Mouse (Mus musculus) forebrain, embryonic 13.5 days (tissue): Measurements from ENCODE around the gene Olfr1250. TPM values are rescaled to one million over a fixed set of nuclear protein-coding genes. Genes with fewer than 3 reads are reported as not detected.
"Not testable (repeated sequence)": the region's sequence is repeated elsewhere in the genome, so short reads cannot be mapped to it uniquely, and the experiment has no call there.

Experiments used
- ATAC-seq: fragments of 200-750 bp; cut with Nextera tagmentation; 2 replicates; pipeline ENCODE4 v1.8.0; 2017
- H3K27ac ChIP-seq: fragments of 300-500 bp; sonication (generic); 2 replicates; pipeline ENCODE4 v1.5.1; 2015; ENCODE audit warnings: inconsistent platforms, mild to moderate bottlenecking, moderate library complexity
- H3K27me3 ChIP-seq: fragments of 300-500 bp; sonication (generic); 2 replicates; pipeline ENCODE4 v1.6.1; 2015; ENCODE audit warnings: mild to moderate bottlenecking, inconsistent platforms
- H3K36me3 ChIP-seq: fragments of 300-500 bp; sonication (generic); 2 replicates; pipeline ENCODE4 v1.6.1; 2015; ENCODE audit warnings: mild to moderate bottlenecking, inconsistent platforms; ENCODE audit not compliant: poor library complexity, severe bottlenecking
- H3K4me1 ChIP-seq: fragments of 300-500 bp; sonication (generic); 2 replicates; pipeline ENCODE4 v1.6.1; 2015; ENCODE audit warnings: inconsistent platforms
- H3K4me2 ChIP-seq: fragments of 300-500 bp; sonication (generic); 2 replicates; pipeline ENCODE4 v1.6.1; 2015; ENCODE audit warnings: inconsistent platforms, mild to moderate bottlenecking, moderate library complexity
- H3K4me3 ChIP-seq: fragments of 300-500 bp; sonication (generic); 2 replicates; pipeline ENCODE4 v1.5.1; 2015; ENCODE audit warnings: mild to moderate bottlenecking, inconsistent platforms
- H3K9ac ChIP-seq: fragments of 300-500 bp; sonication (generic); 2 replicates; pipeline ENCODE4 v1.6.1; 2015; ENCODE audit warnings: mild to moderate bottlenecking, inconsistent platforms
- H3K9me3 ChIP-seq: fragments of 300-500 bp; sonication (generic); replicated peaks from 2 replicates; pipeline ENCODE4 v1.6.1; 2016; ENCODE audit warnings: inconsistent platforms
- WGBS: fragments of 180-500 bp; shearing (Covaris S2); methylation state at CpG from one replicate; pipeline ENCODE4 v1.1.7; 2015; 5-methylcytosine and 5-hydroxymethylcytosine counted together
- polyA plus RNA-seq: library from polyadenylated mRNA; unstranded; fragments of >200 nt; fragmentation: Nextera tagmentation; extraction: Ambion mirVana; gene quantifications from 2 replicates; pipeline ENCODE4 v1.2.1, GENCODE M21; 2015

Olfr1250 gene
- not detected in 2 replicates for polyA plus RNA-seq

- no peak within 1 kb of the TSS for H3K4me3 ChIP-seq
- no peaks in the 10 kb centered on the region for H3K36me3 ChIP-seq
- no peaks in the 10 kb centered on the region for H3K9me3 ChIP-seq
- H3K27ac ChIP-seq: no peak within 1 kb of the TSS
- H3K9ac ChIP-seq: no peak within 1 kb of the TSS
- H3K4me1 ChIP-seq: no peaks in the 10 kb centered on the region
- no peak for ATAC-seq
- H3K4me2 ChIP-seq: no peak within 1 kb of the TSS
- H3K27me3 ChIP-seq: no peaks in the 10 kb centered on the region
These were observed at the start of gene Olfr1250 for GRCm38 (mm10) chr2:89661367-89661766. Gene Olfr1250, minus strand, starts transcription at chr2:89661467.

DNA sequence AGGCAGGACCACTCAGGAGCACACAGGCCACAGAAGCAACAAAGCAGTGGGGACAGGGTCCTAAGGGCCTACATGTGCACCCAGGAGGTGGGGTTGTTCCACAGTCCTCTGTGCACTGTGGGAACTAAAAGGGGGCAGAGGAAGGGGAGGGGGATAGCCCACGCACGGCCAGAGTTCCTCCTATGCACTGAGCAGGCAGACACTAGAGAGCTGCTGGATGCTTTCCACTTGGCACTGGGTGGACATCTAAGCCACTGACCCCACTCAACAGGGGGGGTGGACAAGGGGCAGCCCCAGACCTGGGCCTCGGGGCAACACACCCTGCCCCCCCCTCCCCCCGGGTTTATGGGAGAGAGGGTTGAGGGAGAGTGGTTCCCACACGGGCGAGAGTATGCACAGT lies 30.7 kb upstream of the Olfr1250 start:
- Histone ChIP-seq H3K27ac (no peak overlapping the region), H3K27me3 (no peaks in the 10 kb centered on the region), H3K36me3 (no peaks in the 10 kb centered on the region), H3K4me1 (no peaks in the 10 kb centered on the region), H3K4me2 (no peak overlapping the region), H3K9ac (no peak overlapping the region), H3K9me3 (no peaks in the 10 kb centered on the region), H3K4me3 (no peak overlapping the region)
- 84% methylated on average over 6 of the region's 6 CpGs for WGBS
- ATAC-seq: no peak

DNA sequence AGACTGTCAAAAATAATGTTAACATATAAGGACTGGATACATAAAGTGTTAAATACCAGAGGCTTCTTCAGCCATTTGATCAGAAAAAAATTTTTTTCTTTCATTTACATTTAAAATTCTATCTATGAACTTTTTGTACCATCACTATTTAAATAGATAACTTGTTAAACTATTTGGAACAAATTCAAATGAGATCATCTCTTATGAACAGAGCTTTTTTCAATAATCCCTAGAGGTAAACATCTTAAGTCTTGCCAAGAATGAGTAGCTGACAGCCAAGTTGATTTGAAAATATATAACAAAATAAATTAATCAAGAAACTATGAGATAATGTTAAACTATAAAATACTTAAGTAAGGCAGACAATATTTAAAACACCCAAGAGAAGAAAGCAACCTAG lies 10.6 kb upstream of the Olfr1250 start, which contains the start of gene Olfr1251:
Gene Olfr1251, minus strand, starts transcription at position 101 of the 400 bp plus-strand sequence.
- H3K36me3 ChIP-seq: no peaks in the 10 kb centered on the region

GRCm38 (mm10) chr2:89634883-89635282 lies 26.4 kb downstream of the Olfr1250 start, which contains the start of gene Olfr1249:
Gene Olfr1249, minus strand, starts transcription at chr2:89634983.
- WGBS: 96% methylated on average over 2 of the region's 2 CpGs
- H3K9ac ChIP-seq: no peak within 1 kb of the TSS
- no peaks in the 10 kb centered on the region for H3K27me3 ChIP-seq
- ATAC-seq: no peak
- H3K4me3 ChIP-seq: no peak within 1 kb of the TSS
- H3K4me2 ChIP-seq: no peak within 1 kb of the TSS
- no peaks in the 10 kb centered on the region for H3K9me3 ChIP-seq
- no peaks in the 10 kb centered on the region for H3K4me1 ChIP-seq
- H3K36me3 ChIP-seq: no peaks in the 10 kb centered on the region
- H3K27ac ChIP-seq: no peak within 1 kb of the TSS

More for the DNA sequence above, 10.6 kb upstream of the Olfr1250 start, which contains the start of gene Olfr1251:
- Histone ChIP-seq H3K27ac (no peak within 1 kb of the TSS), H3K4me1 (no peaks in the 10 kb centered on the region), H3K4me3 (no peak within 1 kb of the TSS), H3K4me2 (no peak within 1 kb of the TSS), H3K9ac (no peak within 1 kb of the TSS), H3K9me3 (no peaks in the 10 kb centered on the region), H3K27me3 (no peaks in the 10 kb centered on the region)
- no peak for ATAC-seq

DNA sequence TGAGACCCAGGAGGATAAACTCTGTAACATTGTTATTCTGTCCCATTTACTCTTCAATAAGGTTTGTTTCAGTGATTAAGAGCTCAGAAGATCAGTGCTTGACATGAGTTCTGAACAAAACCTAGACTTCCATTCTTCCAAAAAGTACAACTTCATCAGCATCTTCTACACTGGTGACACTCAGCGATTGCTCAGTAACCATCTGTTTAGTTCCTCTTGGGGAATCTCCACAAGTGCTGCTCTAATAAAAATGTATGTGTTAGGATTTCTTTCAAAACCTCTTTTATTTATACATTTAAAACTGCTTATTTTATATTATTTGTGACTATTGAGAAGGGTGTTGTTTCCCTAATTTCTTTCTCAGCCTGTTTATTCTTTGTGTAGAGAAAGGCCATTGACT lies 43.1 kb downstream of the Olfr1250 start, which contains the start of gene Olfr1248:
Gene Olfr1248, minus strand, starts transcription at position 101 of the 400 bp plus-strand sequence.
- H3K27ac ChIP-seq, H3K9ac ChIP-seq, ATAC-seq, H3K9me3 ChIP-seq, H3K27me3 ChIP-seq, H3K36me3 ChIP-seq, H3K4me2 ChIP-seq, H3K4me3 ChIP-seq, H3K4me1 ChIP-seq: not testable (repeated sequence)
- 95% methylated on average over 1 of the region's 1 CpGs for WGBS

DNA sequence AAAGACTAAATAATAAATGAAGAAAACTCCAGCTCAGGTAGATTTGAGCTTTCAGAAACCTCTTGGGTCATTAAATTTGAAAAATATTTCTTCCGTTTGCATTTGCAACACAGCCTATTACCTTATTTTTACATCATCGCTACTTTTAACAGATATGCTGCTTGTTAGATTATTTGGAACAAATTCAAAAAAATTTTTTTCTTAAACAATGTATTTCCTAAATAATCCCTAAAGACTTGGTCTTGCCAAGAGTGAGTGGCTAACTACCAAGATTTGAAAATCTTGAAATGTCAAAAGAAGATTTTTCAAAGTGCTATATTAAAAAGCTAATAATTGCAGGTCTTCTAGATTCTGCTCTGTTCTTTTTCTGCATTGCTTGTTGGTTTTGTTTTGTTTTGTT lies 47.2 kb downstream of the Olfr1250 start, which contains the start of gene Olfr1247:
Gene Olfr1247, minus strand, starts transcription at position 101 of the 400 bp plus-strand sequence.
- 94% methylated on average over 2 of the region's 2 CpGs for WGBS
- H3K27me3 ChIP-seq: no peaks in the 10 kb centered on the region
- no peak for ATAC-seq

More for the DNA sequence above, 47.2 kb downstream of the Olfr1250 start, which contains the start of gene Olfr1247:
- no peak within 1 kb of the TSS for H3K4me2 ChIP-seq
- H3K9ac ChIP-seq: no peak within 1 kb of the TSS
- H3K36me3 ChIP-seq: no peaks in the 10 kb centered on the region
- H3K27ac ChIP-seq: no peak within 1 kb of the TSS
- H3K4me1 ChIP-seq: no peaks in the 10 kb centered on the region
- H3K4me3 ChIP-seq: no peak within 1 kb of the TSS
- no peaks in the 10 kb centered on the region for H3K9me3 ChIP-seq

Other genes starting within 250 kb of the Olfr1250 start
- gene Olfr1239, start 241.1 kb downstream of the Olfr1250 start, polyA plus RNA-seq: not detected in 2 replicates
- not detected in 2 replicates for gene Olfr1240, start 218.5 kb downstream of the Olfr1250 start, polyA plus RNA-seq
- gene Olfr1241, start 174.3 kb downstream of the Olfr1250 start, polyA plus RNA-seq: not detected in 2 replicates
- gene Olfr1242, start 163.1 kb downstream of the Olfr1250 start, polyA plus RNA-seq: not detected in 2 replicates
- not detected in 2 replicates for gene Olfr1243, start 130.0 kb downstream of the Olfr1250 start, polyA plus RNA-seq
- gene Olfr1245, start 83.0 kb downstream of the Olfr1250 start, polyA plus RNA-seq: not detected in 2 replicates
- gene Olfr1246, start 68.3 kb downstream of the Olfr1250 start, polyA plus RNA-seq: not detected in 2 replicates
- not detected in 2 replicates for gene Olfr1247, start 47.3 kb downstream of the Olfr1250 start, polyA plus RNA-seq
- not detected in 2 replicates for gene Olfr1248, start 43.2 kb downstream of the Olfr1250 start, polyA plus RNA-seq
- gene Olfr1249, start 26.5 kb downstream of the Olfr1250 start, polyA plus RNA-seq: not detected in 2 replicates
- not detected in 2 replicates for gene Olfr1251, start 10.5 kb upstream of the Olfr1250 start, polyA plus RNA-seq
- not detected in 2 replicates for gene Olfr1252, start 63.5 kb upstream of the Olfr1250 start, polyA plus RNA-seq
- gene Olfr1253, start 95.6 kb upstream of the Olfr1250 start, polyA plus RNA-seq: not detected in 2 replicates
- gene Olfr1254, start 132.2 kb upstream of the Olfr1250 start, polyA plus RNA-seq: not detected in 2 replicates
- not detected in 2 replicates for gene Olfr1255, start 150.6 kb upstream of the Olfr1250 start, polyA plus RNA-seq
- not detected in 2 replicates for gene Olfr1256, start 180.1 kb upstream of the Olfr1250 start, polyA plus RNA-seq
- not detected in 2 replicates for gene Olfr48, start 186.7 kb upstream of the Olfr1250 start, polyA plus RNA-seq
- gene Olfr1257, start 217.0 kb upstream of the Olfr1250 start, polyA plus RNA-seq: not detected in 2 replicates